Mouse (Mus musculus) thymus, adult 18-20 months (tissue): ENCODE data around the gene Olfr808.

Experiments used
- DNase-seq, 2 experiments: peaks; one replicate each; pipeline ENCODE4 v3.0.0; 2022; ENCODE audit warnings: mixed read lengths in 2 of 2

The Olfr808 gene

DNA sequence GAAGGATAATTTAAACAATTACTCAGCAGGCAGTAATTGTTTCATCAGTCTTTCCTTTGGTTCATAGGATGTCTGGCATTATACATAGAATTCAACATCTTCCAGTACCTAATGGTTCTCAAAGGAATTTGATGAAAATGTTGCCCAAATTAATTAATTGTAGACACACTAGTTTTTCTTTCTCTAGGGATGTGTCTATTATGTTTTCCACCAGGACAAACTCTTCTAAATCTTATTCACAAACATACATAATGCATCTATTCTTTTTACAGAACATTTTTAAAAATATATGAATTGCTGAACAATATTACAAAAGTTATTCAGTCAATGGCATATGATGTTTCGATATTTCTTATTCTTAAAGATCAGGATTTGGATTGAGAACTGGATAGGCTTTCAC lies at the start of gene Olfr808:
TSS of gene Olfr808 (plus strand) at position 301 of the 400 bp plus-strand sequence.
- DNase-seq = no peak

DNA sequence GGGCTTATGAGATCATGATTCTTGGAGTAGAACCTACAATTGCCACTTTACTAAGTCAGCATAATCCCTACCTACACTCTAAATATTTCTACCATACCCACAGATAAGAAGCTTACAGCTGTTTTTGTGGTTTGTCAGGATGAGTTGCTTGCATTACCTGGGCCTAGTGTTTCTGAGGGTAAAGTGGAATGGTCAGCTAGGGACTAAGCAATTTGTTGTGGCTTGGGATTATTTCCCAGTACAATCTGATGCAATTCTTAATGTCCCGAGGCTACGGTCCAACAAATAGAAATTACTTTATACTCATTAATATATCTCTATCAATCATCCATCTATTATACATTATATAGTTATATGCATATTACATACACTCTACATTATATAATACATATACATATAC lies 36.0 kb upstream of the Olfr808 start, which contains the start of gene Olfr805:
TSS of gene Olfr805 (minus strand) at position 101 of the 400 bp plus-strand sequence.
- DNase-seq = no peak

GRCm38 (mm10) chr10:129741821-129742220 lies 23.5 kb upstream of the Olfr808 start, which contains the start of gene Olfr806:
Gene Olfr806, minus strand, starts transcription at chr10:129741921.
- no peak for DNase-seq

DNA sequence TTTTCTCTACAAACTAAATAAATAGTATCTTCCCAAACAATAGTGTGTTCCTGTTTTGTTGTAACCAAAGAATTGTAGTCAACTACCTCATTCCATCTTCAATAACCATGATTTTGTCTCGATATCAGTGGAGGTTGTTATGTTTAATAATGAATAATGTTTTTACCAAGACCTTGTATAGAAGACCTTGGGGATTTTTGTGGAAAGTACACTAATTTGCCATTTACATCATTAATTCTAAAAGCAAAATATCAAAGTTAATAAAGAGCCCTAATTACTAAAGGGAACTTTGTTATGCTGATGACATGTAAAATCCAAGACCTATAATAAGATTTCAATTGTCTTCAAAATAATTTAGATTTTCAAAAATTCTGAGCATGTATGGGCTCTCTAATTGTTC lies 7.6 kb upstream of the Olfr808 start, which contains the start of gene Olfr807:
TSS of gene Olfr807 (minus strand) at position 101 of the 400 bp plus-strand sequence.
- no peak for DNase-seq

- no peak for DNase-seq
These were observed 9.1 kb downstream of the Olfr808 start, which contains the start of gene Olfr809 for GRCm38 (mm10) chr10:129774338-129774737. Gene Olfr809, plus strand, starts transcription at chr10:129774638.

DNA sequence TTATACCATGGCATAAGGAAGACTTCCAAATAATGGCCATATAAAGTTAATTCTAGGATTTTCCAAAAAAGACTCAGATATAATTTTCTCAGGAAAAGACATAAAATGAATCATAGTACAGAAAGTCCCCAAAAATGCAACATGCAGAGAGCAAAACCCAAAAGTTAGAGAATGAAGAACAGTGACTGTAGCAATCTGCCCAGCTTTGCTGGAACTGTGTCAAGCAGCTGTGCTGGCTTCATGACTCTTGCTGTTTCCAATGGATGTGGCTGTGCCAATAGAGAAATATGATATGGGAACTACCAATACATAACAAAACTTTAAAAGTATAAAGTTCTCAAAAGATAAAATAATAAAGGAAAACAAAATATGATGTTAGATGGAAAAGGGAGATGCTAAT lies 12.8 kb downstream of the Olfr808 start:
- no peak for DNase-seq

DNA sequence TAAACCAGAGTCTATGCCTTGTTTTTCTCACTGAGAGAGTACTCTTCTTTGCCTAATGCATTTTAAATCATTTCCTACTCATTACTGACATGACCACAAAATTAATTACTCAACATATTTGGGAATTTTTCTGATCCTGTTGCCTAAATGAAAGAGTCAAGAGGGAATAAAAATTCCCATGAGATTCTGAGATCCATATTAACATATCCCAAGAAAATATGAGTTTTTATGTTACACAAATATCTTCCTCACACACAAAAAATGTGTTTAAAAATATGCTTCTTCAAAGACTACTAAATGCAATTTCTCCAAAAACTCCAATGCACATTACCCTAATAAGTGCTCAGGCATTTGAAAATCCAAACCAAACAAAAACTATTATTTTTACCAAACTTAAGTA lies 29.5 kb downstream of the Olfr808 start, which contains the start of gene Olfr810:
TSS of gene Olfr810 (minus strand) at position 101 of the 400 bp plus-strand sequence.
- DNase-seq = no peak

- DNase-seq = no peak
These were observed 39.0 kb downstream of the Olfr808 start, which contains the start of gene Olfr811 for GRCm38 (mm10) chr10:129804296-129804695. Gene Olfr811, minus strand, starts transcription at chr10:129804396.
